Mouse (Mus musculus): ENCODE measurements around the gene Fnbp1.

DNA sequence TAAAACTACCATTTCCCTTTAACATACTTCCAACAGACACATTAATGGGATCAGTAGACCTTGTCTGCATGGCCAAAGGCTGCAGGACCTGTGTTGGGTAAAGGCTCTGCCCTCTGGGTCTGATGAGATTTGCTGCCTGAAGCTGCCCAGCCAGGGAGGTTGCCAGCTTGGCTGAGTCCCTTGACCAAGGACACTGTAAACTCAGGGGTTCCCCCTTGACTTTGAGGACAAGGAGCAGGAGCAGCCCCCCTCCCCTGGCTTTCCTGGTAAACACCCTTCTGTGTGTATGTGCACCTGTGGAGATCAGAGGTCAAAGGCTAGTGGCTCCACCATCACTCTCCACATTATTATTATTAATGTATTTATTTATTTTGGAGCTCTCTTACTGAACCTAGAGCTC lies 55.3 kb downstream of the Fnbp1 start:
- no peak for TF ChIP-seq POLR2A (IDR thresholded peaks at IDR 0.05; ENCODE audit: borderline replicate concordance, extremely low read depth, insufficient read depth, insufficient read length, poor library complexity, severe bottlenecking)
- TF ChIP-seq CTCF (IDR thresholded peaks at IDR 0.05; ENCODE audit: borderline replicate concordance, extremely low read depth, insufficient read depth, insufficient read length), result no peak

Data from brain, embryonic 14.5 days (tissue).